19 mouse cellular contexts compared by ENCODE assay signal in genomic region chr3:99447813-99448212, GRCm38 (mm10).
DNase-seq lines count a peak whose midpoint lies in the region; ATAC-seq and TF ChIP-seq lines count a peak whose summit lies in the region.
"Had no signal": no experiment of that assay in that cellular context is flagged by ENCODE, and none has a peak within 500 bp of the region (broad histone marks: within the 10 kb centered on the region; RNA-seq: fewer than 3 reads in every experiment).

No protein-coding gene starts in this region.

- no peaks in the 10 kb centered on the region for H3K9me3 ChIP-seq in limb, embryonic 14.5 days (ENCODE audit: control insufficient read depth, low read length)
- H3K9me3 ChIP-seq: embryonic facial prominence, embryonic 13.5 days; forebrain, embryonic 13.5 days; heart, embryonic 12.5 days; hindbrain, embryonic 15.5 days had no signal

- no peaks in the 10 kb centered on the region for H3K36me3 ChIP-seq in limb, embryonic 14.5 days (ENCODE audit: control insufficient read depth, insufficient read depth, low read length)
- H3K36me3 ChIP-seq: embryonic facial prominence, embryonic 13.5 days; heart, embryonic 12.5 days; hindbrain, embryonic 15.5 days had no signal

- no peak overlapping the region for H3K9ac ChIP-seq in limb, embryonic 14.5 days (ENCODE audit: low read depth, low read length, severe bottlenecking)
- H3K9ac ChIP-seq: embryonic facial prominence, embryonic 13.5 days; forebrain, embryonic 13.5 days; forebrain, postnatal 0 days; heart, embryonic 12.5 days; hindbrain, embryonic 15.5 days had no signal

- 31% methylated on average over 2 of the region's 2 CpGs for WGBS in limb, embryonic 14.5 days

- H3K27me3 ChIP-seq in limb, embryonic 14.5 days (ENCODE audit: control insufficient read depth, insufficient read depth, low read length): no peaks in the 10 kb centered on the region
- H3K27me3 ChIP-seq: embryonic facial prominence, embryonic 13.5 days; forebrain, embryonic 13.5 days; heart, embryonic 12.5 days; hindbrain, embryonic 15.5 days had no signal

- 0 out of 2 replicates have a peak, but pooled peaks have one; percentile 34 for ATAC-seq in limb, embryonic 14.5 days (ENCODE audit: low FRiP score, low read depth)
- ATAC-seq: activated CD4-positive, CD25-positive, alpha-beta regulatory T cell, adult 4 months; forebrain, postnatal 0 days; intestine, embryonic 16.5 days had no signal

- H3K4me2 ChIP-seq in limb, embryonic 14.5 days (replicated peaks; ENCODE audit: low read depth, low read length, severe bottlenecking): no peak overlapping the region
- H3K4me2 ChIP-seq: embryonic facial prominence, embryonic 13.5 days; forebrain, embryonic 13.5 days; heart, embryonic 12.5 days; hindbrain, embryonic 15.5 days had no signal

- DNase-seq in heart, adult 11 months: peak; percentile 36
- DNase-seq in heart, adult 9 months (ENCODE audit: low spot score in 2 of 2): no peak
- peak; percentile 38 for DNase-seq in forelimb bud, embryonic 11.5 days (ENCODE audit: low read depth, low spot score)
- no peak for DNase-seq in limb, embryonic 14.5 days (ENCODE audit: low spot score)
- no peak for DNase-seq in gastrocnemius, postnatal 25 days
- no peak for DNase-seq in ovary, adult 18-20 months (ENCODE audit: low spot score)
- no peak for DNase-seq in gastrocnemius, adult 18-20 months (ENCODE audit: low spot score)
- DNase-seq: adrenal gland, adult 8-10 months; cerebellum, adult 18-20 months; cerebellum, adult 9-11 months; cerebellum, postnatal 36 days; forebrain, postnatal 0 days; heart, adult 2 months had no signal

- no peak overlapping the region for H3K4me3 ChIP-seq in limb, embryonic 14.5 days (replicated peaks; ENCODE audit: low read length)
- H3K4me3 ChIP-seq: embryonic facial prominence, embryonic 13.5 days; forebrain, embryonic 13.5 days; heart, adult 2 months; heart, embryonic 12.5 days; hindbrain, embryonic 15.5 days had no signal

- no peak overlapping the region for H3K27ac ChIP-seq in limb, embryonic 14.5 days (replicated peaks; ENCODE audit: low read depth, low read length)
- H3K27ac ChIP-seq: embryonic facial prominence, embryonic 13.5 days; forebrain, embryonic 13.5 days; heart, adult 2 months; hindbrain, embryonic 15.5 days had no signal

- peaks cover 8% of the 10 kb centered on the region; the same call in 1 of the 2 replicates for H3K4me1 ChIP-seq in limb, embryonic 14.5 days (ENCODE audit: control insufficient read depth, insufficient read depth, low read length)
- H3K4me1 ChIP-seq: embryonic facial prominence, embryonic 13.5 days; forebrain, embryonic 13.5 days; heart, embryonic 12.5 days; hindbrain, embryonic 15.5 days had no signal

- TF ChIP-seq POLR2A in limb, embryonic 14.5 days (IDR thresholded peaks at IDR 0.05; ENCODE audit: borderline replicate concordance, extremely low read depth, insufficient read depth, insufficient read length): no peak

Comparison
In these comparisons a context has a peak if more than half of its experiments do, and no peak if none do; other contexts are left out.
1. DNase-seq: peak in heart, adult 11 months (single experiment) and forelimb bud, embryonic 11.5 days (single experiment); none in heart, adult 9 months (0 of 2), limb, embryonic 14.5 days (single experiment), gastrocnemius, postnatal 25 days (single experiment), ovary, adult 18-20 months (single experiment) and gastrocnemius, adult 18-20 months (single experiment).